Mouse (Mus musculus): Measurements from ENCODE around the gene Dmap1. TPM values are rescaled to one million over a fixed set of nuclear protein-coding genes. Genes with fewer than 3 reads are reported as not detected.
A peak's percentile ranks its signal among the peaks of the same experiment; 100 is the strongest.

Dmap1 gene
- polyA plus RNA-seq, 1 experiment from 2014 or later, result 73.6 TPM

GRCm38 (mm10) chr4:117673901-117674300 lies 8.2 kb downstream of the Dmap1 start:
- H3K9me3 ChIP-seq (replicated peaks), result no peaks in the 10 kb centered on the region
- ATAC-seq, result no peak
- H3K4me1 ChIP-seq, result 0 out of 2 replicates have a peak, but pooled peaks cover 4% of the 10 kb centered on the region
- no peak overlapping the region for H3K27ac ChIP-seq
- no peak overlapping the region for H3K4me2 ChIP-seq
- H3K9ac ChIP-seq, result no peak overlapping the region
- WGBS, result 88% methylated on average over 3 of the region's 3 CpGs
- peaks cover 64% of the 10 kb centered on the region for H3K36me3 ChIP-seq (ENCODE audit: poor library complexity, severe bottlenecking)
- no peaks in the 10 kb centered on the region for H3K27me3 ChIP-seq
- no peak overlapping the region for H3K4me3 ChIP-seq

- no peak overlapping the region for H3K4me2 ChIP-seq
- no peaks in the 10 kb centered on the region for H3K9me3 ChIP-seq (replicated peaks)
- H3K27me3 ChIP-seq, result no peaks in the 10 kb centered on the region
- no peak overlapping the region for H3K27ac ChIP-seq
- no peak overlapping the region for H3K9ac ChIP-seq
- H3K4me1 ChIP-seq, result 0 out of 2 replicates have a peak, but pooled peaks cover 4% of the 10 kb centered on the region
- no peak for ATAC-seq
- no peak overlapping the region for H3K4me3 ChIP-seq
- peaks cover 51% of the 10 kb centered on the region for H3K36me3 ChIP-seq (ENCODE audit: poor library complexity, severe bottlenecking)
- 83% methylated on average over 9 of the region's 9 CpGs for WGBS
Observed at GRCm38 (mm10) chr4:117672042-117672441, 10.0 kb downstream of the Dmap1 start.

DNA sequence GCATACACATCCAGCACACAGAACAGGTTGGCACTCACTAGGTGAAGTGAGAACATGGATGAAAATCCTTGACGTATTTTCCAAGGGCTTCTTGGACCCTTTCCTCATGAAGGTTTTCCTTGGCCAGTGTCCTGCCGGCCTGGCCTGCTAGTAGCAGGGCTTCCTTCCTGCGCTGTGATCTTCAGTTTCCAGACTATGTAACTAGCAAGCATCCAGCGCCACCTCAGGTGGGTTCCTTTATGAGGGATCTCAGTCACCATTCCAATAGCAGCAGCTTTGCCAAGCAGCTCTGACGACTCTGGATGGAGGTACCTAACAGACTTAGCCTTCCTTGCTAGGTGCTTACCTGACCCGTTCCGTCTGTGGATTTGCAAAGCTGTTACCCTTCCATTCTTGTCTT lies 12.2 kb downstream of the Dmap1 start:
- Histone ChIP-seq H3K9me3 (replicated peaks) (no peaks in the 10 kb centered on the region), H3K4me2 (no peak overlapping the region)
- ATAC-seq, result no peak

DNA sequence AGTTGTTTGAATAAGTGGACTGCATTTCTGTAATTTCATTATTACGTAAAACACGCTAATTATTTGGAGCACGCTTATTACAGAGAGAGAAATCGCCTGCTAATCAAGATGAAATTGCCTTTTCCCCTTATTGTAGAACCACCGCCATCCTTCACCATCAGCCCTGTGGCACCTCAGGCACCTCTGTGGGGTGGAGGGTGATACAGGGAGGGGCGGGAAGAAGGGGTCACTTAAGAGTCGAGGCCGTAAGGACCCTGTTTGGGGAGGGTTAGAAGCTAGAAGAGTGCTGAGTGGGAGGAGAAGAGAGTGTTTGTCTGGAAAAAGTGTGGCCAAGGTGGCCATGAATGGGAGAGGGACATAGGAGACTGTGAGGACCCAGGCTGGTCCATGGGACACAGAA lies 16.0 kb downstream of the Dmap1 start:
- Histone ChIP-seq H3K27me3 (no peaks in the 10 kb centered on the region), H3K4me2 (no peak overlapping the region), H3K4me1 (peaks cover 15% of the 10 kb centered on the region), H3K9me3 (replicated peaks) (no peaks in the 10 kb centered on the region), H3K36me3 (ENCODE audit: poor library complexity, severe bottlenecking) (0 out of 2 replicates have a peak, but pooled peaks cover 7% of the 10 kb centered on the region), H3K4me3 (no peak overlapping the region), H3K9ac (no peak overlapping the region), H3K27ac (no peak overlapping the region)
- ATAC-seq, result no peak
- WGBS, result 71% methylated on average over 8 of the region's 8 CpGs

More for the DNA sequence above, 12.2 kb downstream of the Dmap1 start:
- Histone ChIP-seq H3K9ac (no peak overlapping the region), H3K4me1 (peaks cover 16% of the 10 kb centered on the region), H3K27me3 (no peaks in the 10 kb centered on the region), H3K4me3 (no peak overlapping the region), H3K36me3 (ENCODE audit: poor library complexity, severe bottlenecking) (peaks cover 31% of the 10 kb centered on the region), H3K27ac (no peak overlapping the region)
- WGBS, result 77% methylated on average over 7 of the region's 7 CpGs

GRCm38 (mm10) chr4:117665531-117665930 lies 16.5 kb downstream of the Dmap1 start:
- Histone ChIP-seq H3K4me3 (no peak overlapping the region), H3K4me1 (peaks cover 15% of the 10 kb centered on the region), H3K9ac (no peak overlapping the region), H3K36me3 (ENCODE audit: poor library complexity, severe bottlenecking) (0 out of 2 replicates have a peak, but pooled peaks cover 9% of the 10 kb centered on the region), H3K9me3 (replicated peaks) (no peaks in the 10 kb centered on the region), H3K27me3 (no peaks in the 10 kb centered on the region), H3K27ac (no peak overlapping the region), H3K4me2 (no peak overlapping the region)
- peak; percentile 60 for ATAC-seq
- 46% methylated on average over 7 of the region's 7 CpGs for WGBS

DNA sequence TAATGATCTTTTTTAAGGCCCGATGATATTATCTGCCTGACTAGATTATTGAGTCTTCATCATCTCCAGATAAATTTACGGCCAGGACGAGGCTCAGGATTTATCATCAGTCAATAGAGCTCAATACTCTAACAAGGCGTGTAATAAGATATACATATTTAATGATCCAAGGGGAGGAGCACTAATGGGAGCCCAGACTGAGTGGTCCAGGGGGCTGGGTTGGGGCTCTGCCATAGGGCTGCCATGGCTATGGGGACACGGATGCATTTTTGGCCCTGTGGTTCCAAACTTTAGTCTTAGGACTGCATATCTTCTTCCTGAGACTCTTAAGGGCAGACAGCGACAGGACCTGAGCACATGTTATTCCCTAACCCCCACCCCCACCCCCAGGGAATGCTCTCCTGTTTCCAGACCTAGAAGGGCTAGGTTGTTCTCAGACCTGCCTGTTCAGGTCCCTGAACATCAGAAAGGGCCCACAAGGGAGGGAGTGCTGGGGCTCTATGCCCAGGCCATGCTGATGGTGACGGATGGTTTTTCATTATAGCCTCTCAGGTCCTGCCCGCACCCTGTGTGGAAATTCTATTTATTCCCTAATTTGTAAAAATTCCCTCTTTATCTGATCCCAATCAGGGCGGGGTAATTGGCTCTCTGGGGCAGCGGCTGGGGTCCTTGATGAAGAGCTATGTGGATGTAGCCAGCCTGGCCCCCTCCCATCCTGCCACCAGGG lies 17.5 kb downstream of the Dmap1 start:
- Histone ChIP-seq H3K4me1 (peaks cover 15% of the 10 kb centered on the region), H3K4me2 (no peak overlapping the region), H3K4me3 (no peak overlapping the region), H3K27me3 (no peaks in the 10 kb centered on the region), H3K9me3 (replicated peaks) (no peaks in the 10 kb centered on the region), H3K36me3 (ENCODE audit: poor library complexity, severe bottlenecking) (0 out of 2 replicates have a peak, but pooled peaks cover 9% of the 10 kb centered on the region), H3K27ac (no peak overlapping the region), H3K9ac (no peak overlapping the region)
- no peak for ATAC-seq
- WGBS, result 80% methylated on average over 10 of the region's 10 CpGs

GRCm38 (mm10) chr4:117660001-117660400 lies 22.1 kb downstream of the Dmap1 start:
- Histone ChIP-seq H3K4me2 (no peak overlapping the region), H3K9ac (no peak overlapping the region), H3K36me3 (ENCODE audit: poor library complexity, severe bottlenecking) (0 out of 2 replicates have a peak, but pooled peaks cover 6% of the 10 kb centered on the region), H3K4me1 (peaks cover 45% of the 10 kb centered on the region), H3K4me3 (no peak overlapping the region), H3K27ac (no peak overlapping the region), H3K9me3 (replicated peaks) (no peaks in the 10 kb centered on the region), H3K27me3 (no peaks in the 10 kb centered on the region)
- ATAC-seq, result no peak
- 89% methylated on average over 5 of the region's 5 CpGs for WGBS

DNA sequence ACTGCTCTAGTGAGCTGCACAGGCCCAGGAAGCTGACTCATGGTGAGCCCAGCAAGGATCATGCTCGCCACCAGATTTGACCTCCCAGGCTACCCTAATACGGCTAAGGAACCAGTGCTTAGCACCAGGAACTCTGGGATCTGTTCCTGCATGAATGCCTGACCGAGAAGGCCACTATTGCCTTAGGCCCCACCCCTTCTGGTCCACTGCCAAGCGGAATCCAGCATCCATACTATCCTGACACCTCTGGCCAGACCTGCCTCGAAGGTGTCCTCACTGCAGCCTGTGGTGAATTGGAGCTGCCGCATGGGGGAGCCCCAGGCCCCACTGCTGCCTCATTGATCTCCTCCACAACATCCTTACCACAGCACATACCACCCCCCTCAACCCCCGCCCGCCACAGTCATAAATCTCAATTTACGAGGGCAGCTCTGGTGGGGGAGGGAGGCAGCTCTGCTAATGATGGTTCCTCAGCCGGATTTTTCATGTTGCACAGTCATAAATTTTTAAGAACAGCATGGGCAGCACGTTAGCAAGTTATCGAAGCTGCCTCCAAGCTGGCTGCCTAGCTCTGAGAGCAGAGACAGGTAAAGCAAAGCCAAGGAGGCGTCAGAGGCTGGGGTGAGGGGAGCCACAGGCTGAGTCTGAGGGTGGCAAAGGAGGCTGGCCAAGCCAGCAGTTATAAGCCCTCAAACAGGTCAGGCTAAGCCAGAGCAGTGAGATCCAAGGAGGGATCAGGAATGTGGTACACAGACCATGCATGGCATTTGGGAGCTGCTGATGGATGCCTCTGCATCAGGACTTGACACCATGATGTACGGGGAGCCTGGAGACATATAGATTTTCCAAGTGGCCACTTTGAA lies 23.3 kb downstream of the Dmap1 start:
- H3K27ac ChIP-seq, result peak overlapping the region; percentile 87
- H3K4me1 ChIP-seq, result peaks cover 52% of the 10 kb centered on the region
- 0 out of 2 replicates have a peak, but pooled peaks cover 6% of the 10 kb centered on the region for H3K36me3 ChIP-seq (ENCODE audit: poor library complexity, severe bottlenecking)
- 63% methylated on average over 14 of the region's 14 CpGs for WGBS
- 0 out of 2 replicates have a peak overlapping the region, but pooled peaks have one; percentile 35 for H3K9ac ChIP-seq
- H3K9me3 ChIP-seq (replicated peaks), result no peaks in the 10 kb centered on the region
- H3K4me2 ChIP-seq, result no peak overlapping the region
- ATAC-seq, result no peak; the same call in 1 of the 2 replicates
- no peak overlapping the region for H3K4me3 ChIP-seq
- no peaks in the 10 kb centered on the region for H3K27me3 ChIP-seq

DNA sequence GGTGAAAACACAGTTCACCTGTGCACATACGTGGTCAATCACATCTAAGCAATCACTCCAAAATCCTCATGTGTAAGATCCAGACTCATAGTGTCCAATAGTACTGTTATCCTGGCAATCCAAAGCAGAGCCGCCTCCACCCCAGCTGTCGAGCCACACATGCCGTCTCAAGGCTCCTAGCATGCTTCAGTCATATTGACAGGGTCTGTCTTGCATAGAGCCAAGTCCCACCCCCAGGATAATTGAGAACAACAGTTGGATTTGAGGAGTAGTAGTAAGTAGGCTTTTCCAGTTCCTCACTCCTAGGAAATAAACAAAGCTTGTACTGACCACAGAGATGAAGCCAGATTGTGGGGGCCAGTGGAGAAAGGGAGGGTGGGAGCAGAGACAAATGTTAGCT lies 24.4 kb downstream of the Dmap1 start:
- no peaks in the 10 kb centered on the region for H3K9me3 ChIP-seq (replicated peaks)

GRCm38 (mm10) chr4:117656961-117657360 lies 25.1 kb downstream of the Dmap1 start:
- Histone ChIP-seq H3K27ac (peak overlapping the region; percentile 87), H3K4me1 (peaks cover 67% of the 10 kb centered on the region), H3K9ac (peak overlapping the region; percentile 37), H3K36me3 (ENCODE audit: poor library complexity, severe bottlenecking) (0 out of 2 replicates have a peak, but pooled peaks cover 6% of the 10 kb centered on the region), H3K9me3 (replicated peaks) (no peaks in the 10 kb centered on the region), H3K27me3 (no peaks in the 10 kb centered on the region), H3K4me3 (no peak overlapping the region), H3K4me2 (no peak overlapping the region; the same call in 1 of the 2 replicates)
- 7% methylated on average over 6 of the region's 6 CpGs for WGBS
- peak; percentile 34; the same call in 1 of the 2 replicates for ATAC-seq

More for the DNA sequence above, 24.4 kb downstream of the Dmap1 start:
- peak overlapping the region; percentile 87 for H3K27ac ChIP-seq
- H3K9ac ChIP-seq, result no peak overlapping the region
- 0 out of 2 replicates have a peak, but pooled peaks cover 6% of the 10 kb centered on the region for H3K36me3 ChIP-seq (ENCODE audit: poor library complexity, severe bottlenecking)
- no peak overlapping the region for H3K4me3 ChIP-seq
- H3K4me1 ChIP-seq, result peaks cover 61% of the 10 kb centered on the region
- 34% methylated on average over 4 of the region's 4 CpGs for WGBS
- ATAC-seq, result peak; percentile 60
- no peaks in the 10 kb centered on the region for H3K27me3 ChIP-seq
- H3K4me2 ChIP-seq, result no peak overlapping the region; the same call in 1 of the 2 replicates

- 40% methylated on average over 5 of the region's 5 CpGs for WGBS
Observed at GRCm38 (mm10) chr4:117655500-117655863, 26.6 kb downstream of the Dmap1 start.

More at GRCm38 (mm10) chr4:117655500-117655863, 26.6 kb downstream of the Dmap1 start:
- Histone ChIP-seq H3K36me3 (ENCODE audit: poor library complexity, severe bottlenecking) (no peaks in the 10 kb centered on the region), H3K4me2 (no peak overlapping the region), H3K9ac (no peak overlapping the region), H3K4me3 (no peak overlapping the region), H3K27ac (peak overlapping the region; percentile 83), H3K4me1 (peaks cover 79% of the 10 kb centered on the region), H3K27me3 (no peaks in the 10 kb centered on the region), H3K9me3 (replicated peaks) (no peaks in the 10 kb centered on the region)
- ATAC-seq, result no peak
